Mouse (Mus musculus): ENCODE data around the gene 1700006A11Rik. TPM values are rescaled to one million over a fixed set of nuclear protein-coding genes. Genes with fewer than 3 reads are reported as not detected.

1700006A11Rik gene
- total and polyA plus RNA-seq, 3 experiments, result not detected

- H3K27me3 ChIP-seq (ENCODE audit: insufficient read depth, low read length), result no peaks in the 10 kb centered on the region
- no peaks in the 10 kb centered on the region for H3K36me3 ChIP-seq (replicated peaks)
- no peak for DNase-seq (ENCODE audit: low spot score)
- H3K4me1 ChIP-seq (ENCODE audit: insufficient read depth, low read depth, low read length), result no peaks in the 10 kb centered on the region
- no peak for TF ChIP-seq POLR2AphosphoS5 (IDR thresholded peaks at IDR 0.05; ENCODE audit: insufficient replicate concordance, low read depth, low read length)
- no peak for TF ChIP-seq CTCF (IDR thresholded peaks at IDR 0.05; ENCODE audit: low read depth, low read length)
- no peak for TF ChIP-seq GATA1 (IDR thresholded peaks at IDR 0.05; ENCODE audit: borderline replicate concordance, low read length)
- TF ChIP-seq TAL1 (conservative IDR thresholded peaks at IDR 0.05; ENCODE audit: low read depth, low read length), result no peak
- no peak for TF ChIP-seq GATA2 (IDR thresholded peaks at IDR 0.05; ENCODE audit: borderline replicate concordance, low read depth, low read length)
- peaks cover 2% of the 10 kb centered on the region for H3K9me3 ChIP-seq (replicated peaks)
- no peak overlapping the region for H3K4me3 ChIP-seq (ENCODE audit: low read depth, low read length)
- ATAC-seq (ENCODE audit: extremely low read depth, insufficient number of reproducible peaks, low FRiP score, poor library complexity, severe bottlenecking), result no peak
Observed at GRCm38 (mm10) chr3:124372031-124372430, 53.8 kb downstream of the 1700006A11Rik start.

- Histone ChIP-seq H3K27me3 (ENCODE audit: insufficient read depth, low read length) (no peaks in the 10 kb centered on the region), H3K4me1 (ENCODE audit: insufficient read depth, low read depth, low read length) (no peaks in the 10 kb centered on the region), H3K4me3 (ENCODE audit: low read depth, low read length) (no peak overlapping the region), H3K36me3 (replicated peaks) (no peaks in the 10 kb centered on the region), H3K9me3 (replicated peaks) (no peaks in the 10 kb centered on the region)
- TF ChIP-seq CTCF (IDR thresholded peaks at IDR 0.05; ENCODE audit: low read depth, low read length), result no peak
- TF ChIP-seq GATA2 (IDR thresholded peaks at IDR 0.05; ENCODE audit: borderline replicate concordance, low read depth, low read length), result no peak
- no peak for TF ChIP-seq POLR2AphosphoS5 (IDR thresholded peaks at IDR 0.05; ENCODE audit: insufficient replicate concordance, low read depth, low read length)
- TF ChIP-seq TAL1 (conservative IDR thresholded peaks at IDR 0.05; ENCODE audit: low read depth, low read length), result no peak
- TF ChIP-seq GATA1 (IDR thresholded peaks at IDR 0.05; ENCODE audit: borderline replicate concordance, low read length), result no peak
- ATAC-seq (ENCODE audit: extremely low read depth, insufficient number of reproducible peaks, low FRiP score, poor library complexity, severe bottlenecking) (no peak), DNase-seq (ENCODE audit: low spot score) (no peak)
Observed at GRCm38 (mm10) chr3:124357533-124357932, 68.3 kb downstream of the 1700006A11Rik start.

Other genes with a start within 250 kb of the 1700006A11Rik start
- gene Tram1l1, start 105.2 kb downstream of the 1700006A11Rik start, total RNA-seq (2014; fragmentation: Nextera tagmentation), result not detected in 2 replicates
- not detected in 2 replicates for gene Tram1l1, start 105.2 kb downstream of the 1700006A11Rik start, total RNA-seq (2017)
- gene Tram1l1, start 105.2 kb downstream of the 1700006A11Rik start, polyA plus RNA-seq (2012), result not detected in 2 replicates
- not detected in 2 replicates for gene 1700003H04Rik, start 155.1 kb upstream of the 1700006A11Rik start, total RNA-seq (2014; fragmentation: Nextera tagmentation)
- gene 1700003H04Rik, start 155.1 kb upstream of the 1700006A11Rik start, total RNA-seq (2017), result not detected in 2 replicates
- not detected in 2 replicates for gene 1700003H04Rik, start 155.1 kb upstream of the 1700006A11Rik start, polyA plus RNA-seq (2012)